8 mouse cellular contexts compared by ENCODE assay signal in the genomic region with DNA sequence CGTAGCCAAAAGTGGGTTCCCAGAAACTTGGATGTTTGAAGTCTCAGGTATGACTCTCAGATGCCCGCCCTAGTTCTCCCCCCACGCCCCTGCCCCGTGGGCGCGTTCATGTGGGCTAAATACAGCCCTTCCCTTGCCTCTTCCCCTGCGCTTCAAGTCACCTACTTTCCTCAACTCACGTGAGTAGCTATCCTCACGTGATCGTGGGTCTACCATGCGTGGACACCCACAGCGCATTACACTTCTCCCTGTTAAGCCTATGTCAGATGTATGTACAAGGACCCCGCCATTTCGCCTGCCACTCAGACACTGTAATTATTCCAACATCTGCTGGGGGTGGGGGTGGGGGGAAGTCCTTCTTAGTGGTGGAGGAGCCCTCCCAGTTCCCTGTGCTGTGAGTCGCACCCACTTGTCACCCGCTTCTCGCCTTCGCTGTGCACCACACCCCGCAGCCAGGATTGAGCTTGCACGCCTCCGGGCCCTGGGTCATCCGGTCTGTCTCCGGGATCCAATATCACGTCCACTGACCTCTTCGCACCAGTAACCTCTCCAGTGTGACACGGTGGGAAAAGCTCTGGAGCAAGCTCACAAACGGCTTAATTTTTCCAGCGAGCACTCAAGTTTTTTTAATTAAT. TPM values are rescaled to one million over a fixed set of nuclear protein-coding genes. Genes with fewer than 3 reads are reported as not detected.
DNase-seq lines count a peak whose midpoint lies in the region; ATAC-seq and TF ChIP-seq lines count a peak whose summit lies in the region.

No protein-coding gene starts in this region.

- peak overlapping the region; percentile 88 for H3K4me3 ChIP-seq in intestine, embryonic 16.5 days (ENCODE audit: low read length)
- H3K4me3 ChIP-seq in limb, embryonic 15.5 days = peak overlapping the region; percentile 88
- H3K4me3 ChIP-seq in midbrain, postnatal 0 days (ENCODE audit: low read depth, low read length) = peak overlapping the region; percentile 79
- peak overlapping the region; percentile 77 for H3K4me3 ChIP-seq in stomach, embryonic 15.5 days (replicated peaks)

- peak; percentile 38 for DNase-seq in layer of hippocampus, adult 11-12 months (ENCODE audit: low spot score)
- no peak for DNase-seq in layer of hippocampus, adult 9-10 months (ENCODE audit: low spot score)
- peak; percentile 51 for DNase-seq in gastrocnemius, postnatal 25 days
- DNase-seq in midbrain, postnatal 0 days (ENCODE audit: low spot score) = peak; percentile 51

- H3K9me3 ChIP-seq in intestine, embryonic 16.5 days (ENCODE audit: control insufficient read depth, low read length) = no peaks in the 10 kb centered on the region
- no peaks in the 10 kb centered on the region for H3K9me3 ChIP-seq in limb, embryonic 15.5 days
- no peaks in the 10 kb centered on the region for H3K9me3 ChIP-seq in midbrain, postnatal 0 days (ENCODE audit: low read length)
- no peaks in the 10 kb centered on the region for H3K9me3 ChIP-seq in stomach, embryonic 15.5 days

- peak overlapping the region; percentile 93 for H3K27ac ChIP-seq in intestine, embryonic 16.5 days (ENCODE audit: low read length)
- H3K27ac ChIP-seq in limb, embryonic 15.5 days = peak overlapping the region; percentile 97
- peak overlapping the region; percentile 89; the same call in 1 of the 2 replicates for H3K27ac ChIP-seq in midbrain, postnatal 0 days (ENCODE audit: low read depth, low read length)
- peak overlapping the region; percentile 94 for H3K27ac ChIP-seq in stomach, embryonic 15.5 days

- ATAC-seq in common myeloid progenitor, adult 5-6 weeks (replicated peaks; ENCODE audit: low read depth, poor library complexity, severe bottlenecking) = peak; percentile 25
- ATAC-seq in intestine, embryonic 16.5 days = peak; percentile 31
- peak; percentile 16; the same call in 1 of the 2 replicates for ATAC-seq in limb, embryonic 15.5 days (ENCODE audit: insufficient number of reproducible peaks, low FRiP score, low TSS enrichment, low read depth)
- peak; percentile 38 for ATAC-seq in midbrain, postnatal 0 days (ENCODE audit: low FRiP score)
- ATAC-seq in stomach, embryonic 15.5 days (ENCODE audit: insufficient read depth, low FRiP score, low read depth) = no peak

- no peaks in the 10 kb centered on the region for H3K36me3 ChIP-seq in intestine, embryonic 16.5 days (ENCODE audit: control insufficient read depth, insufficient read depth, low read length)
- H3K36me3 ChIP-seq in limb, embryonic 15.5 days = no peaks in the 10 kb centered on the region
- H3K36me3 ChIP-seq in midbrain, postnatal 0 days (ENCODE audit: insufficient read depth, low read length) = no peaks in the 10 kb centered on the region
- no peaks in the 10 kb centered on the region for H3K36me3 ChIP-seq in stomach, embryonic 15.5 days

- peak overlapping the region; percentile 89 for H3K4me2 ChIP-seq in intestine, embryonic 16.5 days (ENCODE audit: low read depth, low read length)
- peak overlapping the region; percentile 86 for H3K4me2 ChIP-seq in limb, embryonic 15.5 days
- H3K4me2 ChIP-seq in midbrain, postnatal 0 days (ENCODE audit: low read depth, low read length, poor library complexity, severe bottlenecking) = peak overlapping the region; percentile 91
- H3K4me2 ChIP-seq in stomach, embryonic 15.5 days = peak overlapping the region; percentile 90

- TF ChIP-seq CTCF in midbrain, postnatal 0 days (IDR thresholded peaks at IDR 0.05) = no peak

- H3K4me1 ChIP-seq in intestine, embryonic 16.5 days (ENCODE audit: control insufficient read depth, insufficient read depth, low read length) = peaks cover 31% of the 10 kb centered on the region
- peaks cover 41% of the 10 kb centered on the region for H3K4me1 ChIP-seq in limb, embryonic 15.5 days
- H3K4me1 ChIP-seq in midbrain, postnatal 0 days (ENCODE audit: insufficient read depth, low read length) = peaks cover 20% of the 10 kb centered on the region
- peaks cover 19% of the 10 kb centered on the region for H3K4me1 ChIP-seq in stomach, embryonic 15.5 days

- H3K9ac ChIP-seq in intestine, embryonic 16.5 days (ENCODE audit: low read depth, low read length) = peak overlapping the region; percentile 97
- peak overlapping the region; percentile 87 for H3K9ac ChIP-seq in limb, embryonic 15.5 days
- H3K9ac ChIP-seq in midbrain, postnatal 0 days (replicated peaks; ENCODE audit: low read length, poor library complexity, severe bottlenecking) = peak overlapping the region; percentile 83
- H3K9ac ChIP-seq in stomach, embryonic 15.5 days = peak overlapping the region; percentile 72

- 6% methylated on average over 28 of the region's 28 CpGs for WGBS in intestine, embryonic 16.5 days
- 4% methylated on average over 28 of the region's 28 CpGs for WGBS in limb, embryonic 15.5 days
- WGBS in midbrain, postnatal 0 days = 6% methylated on average over 28 of the region's 28 CpGs
- 3% methylated on average over 28 of the region's 28 CpGs for WGBS in stomach, embryonic 15.5 days

- H3K27me3 ChIP-seq in intestine, embryonic 16.5 days (replicated peaks; ENCODE audit: control insufficient read depth, insufficient read depth, low read length) = no peaks in the 10 kb centered on the region
- no peaks in the 10 kb centered on the region for H3K27me3 ChIP-seq in limb, embryonic 15.5 days
- no peaks in the 10 kb centered on the region for H3K27me3 ChIP-seq in midbrain, postnatal 0 days (ENCODE audit: insufficient read depth, low read length)
- H3K27me3 ChIP-seq in stomach, embryonic 15.5 days (replicated peaks) = no peaks in the 10 kb centered on the region

RNA-seq across cellular contexts. Expression of a gene that starts 1.0 kb away (rescaled TPM):
- total RNA-seq in common myeloid progenitor, adult 5-6 weeks (2017) = 66.4 and 67.9 TPM in 2 replicates
- 10 to 100 TPM; 75.1 to 79.4 TPM for total RNA-seq in gastrocnemius, postnatal 25 days (2021)
- 115 and 116 TPM in 2 replicates for polyA plus RNA-seq in intestine, embryonic 16.5 days (2015; fragmentation: Nextera tagmentation; extraction: Ambion mirVana)
- 180 and 188 TPM in 2 replicates for polyA plus RNA-seq in limb, embryonic 15.5 days (2015; fragmentation: Nextera tagmentation; extraction: Ambion mirVana)
- total RNA-seq in midbrain, postnatal 0 days (2014; rRNA removed) = 95.9 and 100 TPM in 2 replicates
- polyA plus RNA-seq in midbrain, postnatal 0 days (2015; fragmentation: Nextera tagmentation; extraction: Ambion mirVana) = 87.7 and 96.0 TPM in 2 replicates
- polyA plus RNA-seq in stomach, embryonic 15.5 days (2015; fragmentation: Nextera tagmentation; extraction: Ambion mirVana) = 141 and 160 TPM in 2 replicates

RNA-seq across cellular contexts. Expression of a gene that starts 47.4 kb away (rescaled TPM):
- total RNA-seq in common myeloid progenitor, adult 5-6 weeks (2017) = not detected in 2 replicates
- total RNA-seq in gastrocnemius, postnatal 25 days (2021) = not detected
- 5.2 and 7.6 TPM in 2 replicates for polyA plus RNA-seq in intestine, embryonic 16.5 days (2015; fragmentation: Nextera tagmentation; extraction: Ambion mirVana)
- 0.41 and 0.65 TPM in 2 replicates for polyA plus RNA-seq in limb, embryonic 15.5 days (2015; fragmentation: Nextera tagmentation; extraction: Ambion mirVana)
- total RNA-seq in midbrain, postnatal 0 days (2014; rRNA removed) = 0.14 and 0.16 TPM in 2 replicates
- polyA plus RNA-seq in midbrain, postnatal 0 days (2015; fragmentation: Nextera tagmentation; extraction: Ambion mirVana) = 0.06 TPM in 1 of 2 replicates, not detected in the other
- polyA plus RNA-seq in stomach, embryonic 15.5 days (2015; fragmentation: Nextera tagmentation; extraction: Ambion mirVana) = 1.8 and 3.0 TPM in 2 replicates
